Mouse (Mus musculus): ENCODE results near the gene Rnf17. TPM values are rescaled to one million over a fixed set of nuclear protein-coding genes. Genes with fewer than 3 reads are reported as not detected.

Rnf17 gene
- polyA plus RNA-seq, 1 experiment from 2014 or later = 2.4 TPM

- WGBS = 54% methylated on average over 3 of the region's 3 CpGs
- no peak overlapping the region for H3K4me3 ChIP-seq (replicated peaks; ENCODE audit: low read depth, low read length)
- no peaks in the 10 kb centered on the region for H3K4me1 ChIP-seq (ENCODE audit: control insufficient read depth, insufficient read depth, low read length)
- H3K9me3 ChIP-seq (ENCODE audit: control insufficient read depth, low read length) = no peaks in the 10 kb centered on the region
- ATAC-seq (ENCODE audit: low FRiP score, low TSS enrichment) = no peak
- H3K9ac ChIP-seq (replicated peaks; ENCODE audit: low read length) = no peak overlapping the region
- peak; percentile 39 for DNase-seq
- H3K27ac ChIP-seq (replicated peaks; ENCODE audit: low read depth, low read length) = no peak overlapping the region
- peaks cover 34% of the 10 kb centered on the region for H3K27me3 ChIP-seq (ENCODE audit: control insufficient read depth, insufficient read depth, low read length)
- no peak overlapping the region for H3K4me2 ChIP-seq (ENCODE audit: low read length)
- H3K36me3 ChIP-seq (ENCODE audit: control insufficient read depth, insufficient read depth, low read length) = no peaks in the 10 kb centered on the region
Observed at GRCm38 (mm10) chr14:56368834-56369233, 33.5 kb upstream of the Rnf17 start.

GRCm38 (mm10) chr14:56375731-56376130 lies 26.6 kb upstream of the Rnf17 start:
- ATAC-seq (ENCODE audit: low FRiP score, low TSS enrichment) (peak; percentile 64), DNase-seq (peak; percentile 95)
- Histone ChIP-seq H3K4me3 (replicated peaks; ENCODE audit: low read depth, low read length) (no peak overlapping the region), H3K4me1 (ENCODE audit: control insufficient read depth, insufficient read depth, low read length) (no peaks in the 10 kb centered on the region), H3K9ac (replicated peaks; ENCODE audit: low read length) (no peak overlapping the region), H3K9me3 (ENCODE audit: control insufficient read depth, low read length) (no peaks in the 10 kb centered on the region), H3K36me3 (ENCODE audit: control insufficient read depth, insufficient read depth, low read length) (no peaks in the 10 kb centered on the region), H3K27me3 (ENCODE audit: control insufficient read depth, insufficient read depth, low read length) (no peaks in the 10 kb centered on the region), H3K4me2 (ENCODE audit: low read length) (no peak overlapping the region), H3K27ac (replicated peaks; ENCODE audit: low read depth, low read length) (no peak overlapping the region)
- WGBS = 2% methylated on average over 6 of the region's 6 CpGs

GRCm38 (mm10) chr14:56377745-56378144 lies 24.6 kb upstream of the Rnf17 start:
- H3K4me1 ChIP-seq (ENCODE audit: control insufficient read depth, insufficient read depth, low read length) = no peaks in the 10 kb centered on the region
- no peak overlapping the region for H3K4me2 ChIP-seq (ENCODE audit: low read length)
- H3K4me3 ChIP-seq (replicated peaks; ENCODE audit: low read depth, low read length) = no peak overlapping the region
- no peaks in the 10 kb centered on the region for H3K27me3 ChIP-seq (ENCODE audit: control insufficient read depth, insufficient read depth, low read length)
- no peak for DNase-seq
- no peak for ATAC-seq (ENCODE audit: low FRiP score, low TSS enrichment)
- no peak overlapping the region for H3K9ac ChIP-seq (replicated peaks; ENCODE audit: low read length)
- H3K27ac ChIP-seq (replicated peaks; ENCODE audit: low read depth, low read length) = no peak overlapping the region
- H3K36me3 ChIP-seq (ENCODE audit: control insufficient read depth, insufficient read depth, low read length) = no peaks in the 10 kb centered on the region
- no peaks in the 10 kb centered on the region for H3K9me3 ChIP-seq (ENCODE audit: control insufficient read depth, low read length)

GRCm38 (mm10) chr14:56379336-56379735 lies 23.0 kb upstream of the Rnf17 start:
- Histone ChIP-seq H3K4me3 (replicated peaks; ENCODE audit: low read depth, low read length) (no peak overlapping the region), H3K27me3 (ENCODE audit: control insufficient read depth, insufficient read depth, low read length) (no peaks in the 10 kb centered on the region), H3K36me3 (ENCODE audit: control insufficient read depth, insufficient read depth, low read length) (no peaks in the 10 kb centered on the region), H3K4me2 (ENCODE audit: low read length) (no peak overlapping the region), H3K9ac (replicated peaks; ENCODE audit: low read length) (no peak overlapping the region), H3K27ac (replicated peaks; ENCODE audit: low read depth, low read length) (no peak overlapping the region), H3K4me1 (ENCODE audit: control insufficient read depth, insufficient read depth, low read length) (no peaks in the 10 kb centered on the region), H3K9me3 (ENCODE audit: control insufficient read depth, low read length) (no peaks in the 10 kb centered on the region)
- ATAC-seq (ENCODE audit: low FRiP score, low TSS enrichment) = no peak
- no peak for DNase-seq
- WGBS = 71% methylated on average over 9 of the region's 9 CpGs

- Histone ChIP-seq H3K36me3 (ENCODE audit: control insufficient read depth, insufficient read depth, low read length) (no peaks in the 10 kb centered on the region), H3K9ac (replicated peaks; ENCODE audit: low read length) (no peak overlapping the region), H3K4me1 (ENCODE audit: control insufficient read depth, insufficient read depth, low read length) (no peaks in the 10 kb centered on the region), H3K27ac (replicated peaks; ENCODE audit: low read depth, low read length) (no peak overlapping the region), H3K27me3 (ENCODE audit: control insufficient read depth, insufficient read depth, low read length) (no peaks in the 10 kb centered on the region), H3K4me3 (replicated peaks; ENCODE audit: low read depth, low read length) (no peak overlapping the region), H3K4me2 (ENCODE audit: low read length) (no peak overlapping the region), H3K9me3 (ENCODE audit: control insufficient read depth, low read length) (no peaks in the 10 kb centered on the region)
- ATAC-seq (ENCODE audit: low FRiP score, low TSS enrichment) (no peak), DNase-seq (no peak)
- 87% methylated on average over 4 of the region's 4 CpGs for WGBS
Observed at GRCm38 (mm10) chr14:56382366-56382765, 20.0 kb upstream of the Rnf17 start.

GRCm38 (mm10) chr14:56390247-56390646 lies 12.1 kb upstream of the Rnf17 start:
- no peak overlapping the region for H3K4me2 ChIP-seq (ENCODE audit: low read length)
- H3K4me1 ChIP-seq (ENCODE audit: control insufficient read depth, insufficient read depth, low read length) = no peaks in the 10 kb centered on the region
- no peaks in the 10 kb centered on the region for H3K36me3 ChIP-seq (ENCODE audit: control insufficient read depth, insufficient read depth, low read length)
- ATAC-seq (ENCODE audit: low FRiP score, low TSS enrichment) (no peak), DNase-seq (no peak)
- H3K9me3 ChIP-seq (ENCODE audit: control insufficient read depth, low read length) = no peaks in the 10 kb centered on the region
- no peaks in the 10 kb centered on the region for H3K27me3 ChIP-seq (ENCODE audit: control insufficient read depth, insufficient read depth, low read length)
- H3K4me3 ChIP-seq (replicated peaks; ENCODE audit: low read depth, low read length) = no peak overlapping the region
- 57% methylated on average over 3 of the region's 3 CpGs for WGBS
- no peak overlapping the region for H3K9ac ChIP-seq (replicated peaks; ENCODE audit: low read length)
- H3K27ac ChIP-seq (replicated peaks; ENCODE audit: low read depth, low read length) = no peak overlapping the region

- Histone ChIP-seq H3K4me1 (ENCODE audit: control insufficient read depth, insufficient read depth, low read length) (no peaks in the 10 kb centered on the region), H3K9ac (replicated peaks; ENCODE audit: low read length) (no peak overlapping the region), H3K27ac (replicated peaks; ENCODE audit: low read depth, low read length) (no peak overlapping the region), H3K36me3 (ENCODE audit: control insufficient read depth, insufficient read depth, low read length) (no peaks in the 10 kb centered on the region), H3K9me3 (ENCODE audit: control insufficient read depth, low read length) (no peaks in the 10 kb centered on the region), H3K4me3 (replicated peaks; ENCODE audit: low read depth, low read length) (no peak overlapping the region), H3K4me2 (ENCODE audit: low read length) (no peak overlapping the region), H3K27me3 (ENCODE audit: control insufficient read depth, insufficient read depth, low read length) (no peaks in the 10 kb centered on the region)
- DNase-seq (no peak), ATAC-seq (ENCODE audit: low FRiP score, low TSS enrichment) (no peak)
- WGBS = 41% methylated on average over 2 of the region's 2 CpGs
Observed at GRCm38 (mm10) chr14:56393704-56394312, 8.6 kb upstream of the Rnf17 start.

GRCm38 (mm10) chr14:56398001-56398400 lies 4.4 kb upstream of the Rnf17 start:
- H3K27me3 ChIP-seq (ENCODE audit: control insufficient read depth, insufficient read depth, low read length) = no peaks in the 10 kb centered on the region
- no peaks in the 10 kb centered on the region for H3K4me1 ChIP-seq (ENCODE audit: control insufficient read depth, insufficient read depth, low read length)
- no peak overlapping the region for H3K9ac ChIP-seq (replicated peaks; ENCODE audit: low read length)
- no peak for ATAC-seq (ENCODE audit: low FRiP score, low TSS enrichment)
- H3K4me3 ChIP-seq (replicated peaks; ENCODE audit: low read depth, low read length) = no peak overlapping the region
- no peak overlapping the region for H3K4me2 ChIP-seq (ENCODE audit: low read length)
- H3K9me3 ChIP-seq (ENCODE audit: control insufficient read depth, low read length) = no peaks in the 10 kb centered on the region
- H3K36me3 ChIP-seq (ENCODE audit: control insufficient read depth, insufficient read depth, low read length) = no peaks in the 10 kb centered on the region
- DNase-seq = peak; percentile 67
- no peak overlapping the region for H3K27ac ChIP-seq (replicated peaks; ENCODE audit: low read depth, low read length)

- Histone ChIP-seq H3K9ac (replicated peaks; ENCODE audit: low read length) (no peak overlapping the region), H3K27me3 (ENCODE audit: control insufficient read depth, insufficient read depth, low read length) (no peaks in the 10 kb centered on the region), H3K4me3 (replicated peaks; ENCODE audit: low read depth, low read length) (no peak overlapping the region), H3K27ac (replicated peaks; ENCODE audit: low read depth, low read length) (no peak overlapping the region), H3K9me3 (ENCODE audit: control insufficient read depth, low read length) (no peaks in the 10 kb centered on the region), H3K4me2 (ENCODE audit: low read length) (no peak overlapping the region), H3K36me3 (ENCODE audit: control insufficient read depth, insufficient read depth, low read length) (no peaks in the 10 kb centered on the region), H3K4me1 (ENCODE audit: control insufficient read depth, insufficient read depth, low read length) (no peaks in the 10 kb centered on the region)
- DNase-seq = no peak
- 96% methylated on average over 2 of the region's 2 CpGs for WGBS
- no peak for ATAC-seq (ENCODE audit: low FRiP score, low TSS enrichment)
Observed at GRCm38 (mm10) chr14:56403072-56403375, 643 bp downstream of the Rnf17 start.

Measured in midbrain, embryonic 14.5 days (tissue).